Mouse (Mus musculus) bone marrow macrophage, adult 2 months (primary cell): ENCODE measurements around the gene Pmp22.

ENCODE experiments used
- CTCF ChIP-seq: IDR thresholded peaks from 2 replicates; pipeline ENCODE4 v1.5.1; 2012; ENCODE audit warnings: low read depth, mild to moderate bottlenecking, low read length, moderate library complexity
- POLR2A ChIP-seq: IDR thresholded peaks from 2 replicates; pipeline ENCODE4 v1.6.1; 2012; ENCODE audit warnings: mild to moderate bottlenecking, low read depth, low read length, borderline replicate concordance

- TF ChIP-seq CTCF (no peak), POLR2A (no peak)
These were observed 38.6 kb upstream of the Pmp22 start for GRCm38 (mm10) chr11:63090210-63090609.
